In genomic region chr3:68869211-68869690, GRCm38 (mm10) we compare ENCODE assay signal across 8 mouse cellular contexts. TPM values are rescaled to one million over a fixed set of nuclear protein-coding genes. Genes with fewer than 3 reads are reported as not detected.
DNase-seq lines count a peak whose midpoint lies in the region; ATAC-seq lines count a peak whose summit lies in the region.

1110032F04Rik (plus strand) TSS chr3:68869586.

- H3K9me3 ChIP-seq in embryonic facial prominence, embryonic 11.5 days (replicated peaks; ENCODE audit: control insufficient read depth, low read length): no peaks in the 10 kb centered on the region
- H3K9me3 ChIP-seq in hindbrain, embryonic 10.5 days: no peaks in the 10 kb centered on the region
- H3K9me3 ChIP-seq in lung, embryonic 15.5 days: no peaks in the 10 kb centered on the region

- under 1% methylated on average over 48 of the region's 62 CpGs for WGBS in embryonic facial prominence, embryonic 11.5 days
- WGBS in hindbrain, embryonic 10.5 days: under 1% methylated on average over 62 of the region's 62 CpGs
- under 1% methylated on average over 51 of the region's 62 CpGs for WGBS in lung, embryonic 15.5 days

- peak; percentile 70 for ATAC-seq in embryonic facial prominence, embryonic 11.5 days (replicated peaks; ENCODE audit: insufficient number of reproducible peaks, low FRiP score, low TSS enrichment, low read depth)
- ATAC-seq in lung, embryonic 15.5 days (ENCODE audit: borderline replicate concordance, extremely low read depth, low FRiP score, low TSS enrichment): peak; percentile 76; the same call in 1 of the 2 replicates

- peak within 1 kb of the TSS; percentile 61 for H3K9ac ChIP-seq in embryonic facial prominence, embryonic 11.5 days (replicated peaks; ENCODE audit: low read length)
- H3K9ac ChIP-seq in lung, embryonic 15.5 days: peak within 1 kb of the TSS; percentile 37

- peaks cover 5% of the 10 kb centered on the region; the same call in 1 of the 2 replicates for H3K4me1 ChIP-seq in embryonic facial prominence, embryonic 11.5 days (ENCODE audit: control insufficient read depth, insufficient read depth, low read length)
- H3K4me1 ChIP-seq in hindbrain, embryonic 10.5 days (replicated peaks): peaks cover 22% of the 10 kb centered on the region
- H3K4me1 ChIP-seq in lung, embryonic 15.5 days: peaks cover 16% of the 10 kb centered on the region

- no peak within 1 kb of the TSS for H3K27ac ChIP-seq in embryonic facial prominence, embryonic 11.5 days (replicated peaks; ENCODE audit: low read depth, low read length)
- H3K27ac ChIP-seq in hindbrain, embryonic 10.5 days: peak within 1 kb of the TSS; percentile 86
- H3K27ac ChIP-seq in lung, embryonic 15.5 days: no peak within 1 kb of the TSS

- peak within 1 kb of the TSS; percentile 64 for H3K4me3 ChIP-seq in embryonic facial prominence, embryonic 11.5 days (ENCODE audit: low read depth, low read length)
- peak within 1 kb of the TSS; percentile 75 for H3K4me3 ChIP-seq in hindbrain, embryonic 10.5 days
- peak within 1 kb of the TSS; percentile 56 for H3K4me3 ChIP-seq in lung, embryonic 15.5 days

- peak; percentile 76 for DNase-seq in CD4-positive, CD25-positive, alpha-beta regulatory T cell, adult 2 months (ENCODE audit: low read depth, low spot score)
- DNase-seq in Muller cell, postnatal 12 days (ENCODE audit: inconsistent ontology term): peak; percentile 43
- peak; percentile 67 for DNase-seq in embryonic facial prominence, embryonic 11.5 days (ENCODE audit: low spot score)
- DNase-seq in hindbrain, embryonic 10.5 days (ENCODE audit: low spot score): peak; percentile 76
- peak; percentile 11 to 29 for DNase-seq in layer of hippocampus, adult 8-10 months (ENCODE audit: low spot score in 2 of 2)
- DNase-seq in retina, postnatal 1 day: peak; percentile 78
- DNase-seq in urinary bladder, postnatal 25 days (ENCODE audit: low spot score): peak; percentile 7

- H3K27me3 ChIP-seq in embryonic facial prominence, embryonic 11.5 days (ENCODE audit: control insufficient read depth, insufficient read depth, low read length): peaks cover 11% of the 10 kb centered on the region
- peaks cover 62% of the 10 kb centered on the region for H3K27me3 ChIP-seq in hindbrain, embryonic 10.5 days (ENCODE audit: insufficient read depth, poor library complexity, severe bottlenecking)
- H3K27me3 ChIP-seq in lung, embryonic 15.5 days: peaks cover 41% of the 10 kb centered on the region

- peak within 1 kb of the TSS; percentile 99 for H3K4me2 ChIP-seq in embryonic facial prominence, embryonic 11.5 days (ENCODE audit: low read depth, low read length)
- peak within 1 kb of the TSS; percentile 98 for H3K4me2 ChIP-seq in lung, embryonic 15.5 days

- no peaks in the 10 kb centered on the region for H3K36me3 ChIP-seq in embryonic facial prominence, embryonic 11.5 days (replicated peaks; ENCODE audit: control insufficient read depth, insufficient read depth, low read depth, low read length)
- no peaks in the 10 kb centered on the region for H3K36me3 ChIP-seq in hindbrain, embryonic 10.5 days
- no peaks in the 10 kb centered on the region for H3K36me3 ChIP-seq in lung, embryonic 15.5 days

RNA-seq across cellular contexts. Expression of gene 1110032F04Rik, which starts in this region (rescaled TPM):
- polyA plus RNA-seq in embryonic facial prominence, embryonic 11.5 days (2014; fragmentation: Nextera tagmentation; extraction: Ambion mirVana): 1.4 and 1.5 TPM in 2 replicates
- polyA plus RNA-seq in hindbrain, embryonic 10.5 days (2016; fragmentation: Nextera tagmentation; extraction: Ambion mirVana): 1.4 TPM in 2 replicates
- total RNA-seq in layer of hippocampus, adult 8-10 months (2022): 1 to 10 TPM; 7.6 to 9.5 (median 9.1) TPM
- 0.60 and 0.65 TPM in 2 replicates for polyA plus RNA-seq in lung, embryonic 15.5 days (2015; fragmentation: Nextera tagmentation; extraction: Ambion mirVana)

Comparison
In these comparisons a context has a peak if more than half of its experiments do, and no peak if none do; other contexts are left out.
1. Peak in ATAC-seq, H3K4me3 ChIP-seq, H3K9ac ChIP-seq and H3K4me2 ChIP-seq in lung, embryonic 15.5 days; RNA of the gene not detected or under 1 TPM.
2. DNase-seq: peak in every context shown above with its lines; median percentile 78 in retina, postnatal 1 day; 76 in CD4-positive, CD25-positive, alpha-beta regulatory T cell, adult 2 months; 76 in hindbrain, embryonic 10.5 days; 67 in embryonic facial prominence, embryonic 11.5 days; 43 in Muller cell, postnatal 12 days; 20 in layer of hippocampus, adult 8-10 months; 7 in urinary bladder, postnatal 25 days.